Mouse (Mus musculus) liver, embryonic 14.5 days (tissue): ENCODE data around the gene Tpm1.
A peak's percentile ranks its signal among the peaks of the same experiment; 100 is the strongest.

Source experiments
- CTCF ChIP-seq: IDR thresholded peaks from 2 replicates; pipeline ENCODE4 v1.5.1; 2016; ENCODE audit warnings: antibody characterized with exemption, low read depth, control low read depth
- EP300 ChIP-seq: IDR thresholded peaks from 2 replicates; pipeline ENCODE4 v1.6.1; 2016; ENCODE audit warnings: antibody characterized with exemption, low read depth

DNA sequence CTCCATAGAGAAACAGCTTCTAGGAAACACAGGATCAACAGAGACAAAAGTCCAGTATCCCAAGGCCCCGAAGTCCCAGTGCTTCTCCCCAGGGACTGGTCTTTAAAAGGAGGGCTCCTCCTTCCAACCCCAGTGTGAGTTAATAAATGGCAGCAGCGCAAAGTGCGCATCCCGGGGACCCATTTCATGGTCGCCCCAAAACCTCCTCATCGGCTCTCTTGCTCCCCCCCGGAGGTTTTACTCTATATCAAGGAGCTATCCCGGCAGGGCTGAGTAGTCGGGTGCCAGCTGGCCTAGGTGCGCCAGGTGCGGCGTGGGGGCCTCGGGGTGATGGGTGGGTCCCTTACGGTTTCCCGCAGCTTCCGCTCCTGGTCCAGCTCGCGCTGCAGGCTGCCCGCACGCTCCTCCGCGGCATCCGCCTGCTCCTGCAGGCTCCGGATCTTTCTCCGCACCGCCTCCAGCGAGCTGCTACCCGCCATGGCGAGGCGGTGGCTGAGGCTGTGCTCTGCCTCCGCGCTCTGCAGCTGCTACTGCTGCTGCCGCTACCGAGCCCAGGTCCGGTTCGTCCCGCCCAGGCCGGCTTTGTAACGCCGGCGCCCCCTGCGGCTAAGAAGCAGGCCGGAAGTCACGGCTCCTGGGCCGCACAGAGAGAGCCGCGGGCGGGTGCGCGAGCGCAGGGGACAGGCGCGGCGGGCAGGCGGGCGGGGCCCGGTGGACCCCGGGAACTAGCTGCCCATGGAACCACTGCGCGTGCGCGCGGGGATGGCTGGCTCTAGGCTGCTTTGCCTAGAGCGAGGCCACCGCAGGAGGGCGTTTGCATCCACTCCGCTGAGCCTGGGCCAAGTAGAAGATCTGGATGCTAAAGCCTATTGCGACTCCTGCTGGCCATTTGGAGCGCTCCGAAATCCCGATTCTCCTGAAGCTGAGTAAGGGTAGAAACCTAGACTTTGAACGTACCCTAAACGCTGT, 5.7 kb downstream of the Tpm1 start:
- TF ChIP-seq EP300 (peak; percentile 62; the same call in 1 of the 2 replicates), CTCF (peak; percentile 98)
